Mouse (Mus musculus) kidney, postnatal 25 days (tissue): Measurements from ENCODE around the gene Ndrg4.

ENCODE experiments used
- DNase-seq, 2 experiments: peaks; one replicate each; pipeline ENCODE4 v3.0.0; 2021; ENCODE audit warnings: mixed read lengths in 2 of 2

The Ndrg4 gene

DNA sequence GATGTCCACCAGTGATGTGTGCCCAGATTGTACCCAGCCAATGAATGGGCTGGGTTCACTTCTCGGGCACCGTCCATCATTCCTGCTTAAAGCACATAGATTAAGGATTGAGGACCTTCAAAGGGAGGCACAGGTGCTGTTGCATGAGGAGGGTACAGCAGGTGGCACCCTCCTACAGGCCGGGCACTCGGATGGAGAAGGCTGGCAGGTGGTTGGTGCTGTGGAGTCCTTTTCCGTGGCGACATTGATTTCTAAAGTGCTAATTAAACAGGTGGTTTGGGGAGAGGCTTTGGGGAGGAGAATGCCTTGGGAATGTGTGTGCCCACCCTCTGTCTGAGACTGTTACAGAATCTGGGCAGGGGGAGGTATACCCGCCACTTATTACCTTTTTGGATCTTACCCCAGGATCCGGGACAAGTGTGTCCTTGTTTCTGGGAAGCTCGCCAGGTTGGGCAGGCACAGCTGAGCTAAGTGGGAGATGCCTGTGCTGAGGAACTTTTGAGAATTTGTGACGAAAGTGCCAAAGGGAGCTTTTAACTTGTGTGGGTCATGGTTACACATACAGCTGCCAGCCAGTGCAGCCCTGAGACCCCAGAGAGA, 11.4 kb downstream of the Ndrg4 start:
- DNase-seq = no peak

DNA sequence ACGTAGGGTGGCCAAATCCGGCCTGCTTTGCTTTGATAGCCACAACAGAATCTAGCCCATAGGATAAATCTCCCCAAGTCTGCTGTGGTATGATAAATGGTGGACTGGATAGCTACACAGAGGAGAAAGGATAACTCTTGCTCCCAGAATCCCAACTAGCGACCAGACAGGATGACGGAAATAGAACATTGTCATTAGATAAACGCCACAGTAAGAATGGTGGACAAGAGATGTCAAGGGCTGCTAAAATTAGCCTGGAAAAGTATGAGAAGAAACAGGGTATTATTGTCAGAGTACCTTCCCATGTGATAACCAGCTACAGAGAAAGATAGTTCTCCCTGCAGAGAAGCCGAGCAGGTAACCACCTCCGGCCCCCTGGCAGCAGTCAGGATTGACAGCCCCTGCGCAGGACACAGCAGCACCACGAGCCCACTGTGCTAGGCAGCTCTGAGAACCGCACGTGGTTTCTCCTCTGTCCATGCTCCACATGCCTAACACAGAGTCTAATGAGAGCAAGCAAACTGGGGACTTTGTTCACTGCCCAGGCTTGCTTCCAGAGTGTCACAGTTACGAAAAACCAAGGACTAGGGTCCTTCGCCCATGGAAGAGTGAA, 14.3 kb downstream of the Ndrg4 start:
- DNase-seq = no peak

DNA sequence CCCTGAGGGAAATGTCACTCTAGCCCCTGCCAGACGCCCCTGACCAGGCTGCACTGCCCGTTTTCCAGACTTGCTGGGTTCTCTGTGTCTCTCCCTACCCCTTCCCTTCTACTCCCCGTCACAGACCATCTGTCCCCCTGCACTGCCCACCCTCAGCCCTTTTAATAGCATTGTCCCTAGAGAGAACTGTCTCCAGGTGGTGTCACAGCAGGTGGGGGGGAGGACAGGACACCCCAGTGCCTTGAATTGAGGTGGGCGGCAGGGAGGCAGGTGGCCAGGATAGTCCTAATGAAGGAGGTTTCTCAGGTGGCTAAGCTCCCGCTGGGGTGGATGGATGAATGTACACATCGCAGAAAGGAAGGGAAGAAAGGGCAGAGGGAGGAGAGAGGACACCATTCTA, 17.9 kb downstream of the Ndrg4 start:
- DNase-seq = no peak

DNA sequence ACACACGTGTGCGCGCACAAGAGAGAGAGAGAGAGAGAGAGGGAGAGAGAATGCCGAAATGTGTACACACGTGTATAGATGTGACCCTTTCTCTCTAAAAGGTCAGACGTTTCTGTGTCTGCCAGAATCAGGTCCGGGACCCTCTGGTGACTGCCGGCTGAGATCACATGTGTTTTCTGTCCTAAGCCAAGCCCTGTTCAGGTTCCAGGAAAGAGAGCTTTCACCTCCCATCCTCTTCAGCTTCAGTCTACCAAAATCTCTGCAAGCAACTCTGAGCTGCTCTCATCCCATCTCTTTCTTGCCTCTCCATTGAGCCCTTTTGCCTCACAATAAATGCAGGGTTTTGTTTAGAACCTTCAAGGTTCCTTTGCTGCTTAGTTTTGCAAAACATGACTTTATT, 19.9 kb downstream of the Ndrg4 start:
- DNase-seq = no peak

DNA sequence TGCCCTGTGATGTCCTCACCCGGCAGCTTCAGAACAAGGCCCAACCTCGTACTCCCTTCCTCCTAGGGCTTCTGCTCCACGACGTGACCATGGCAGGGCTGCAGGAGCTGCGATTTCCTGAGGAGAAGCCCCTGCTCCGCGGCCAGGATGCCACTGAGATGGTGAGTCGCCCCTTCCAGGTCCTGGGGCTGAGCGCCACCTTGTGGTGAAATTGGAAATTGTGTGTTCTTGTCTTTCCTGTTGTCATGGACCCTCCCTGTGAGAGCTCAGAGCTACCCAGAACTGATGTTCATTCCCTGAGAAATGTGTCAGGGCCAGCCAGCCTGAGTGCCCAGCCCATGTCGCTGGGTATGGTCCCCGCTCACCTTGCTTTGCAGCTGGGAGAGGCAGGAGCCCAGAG, 20.3 kb downstream of the Ndrg4 start:
- peak; percentile 62 to 87 for DNase-seq

DNA sequence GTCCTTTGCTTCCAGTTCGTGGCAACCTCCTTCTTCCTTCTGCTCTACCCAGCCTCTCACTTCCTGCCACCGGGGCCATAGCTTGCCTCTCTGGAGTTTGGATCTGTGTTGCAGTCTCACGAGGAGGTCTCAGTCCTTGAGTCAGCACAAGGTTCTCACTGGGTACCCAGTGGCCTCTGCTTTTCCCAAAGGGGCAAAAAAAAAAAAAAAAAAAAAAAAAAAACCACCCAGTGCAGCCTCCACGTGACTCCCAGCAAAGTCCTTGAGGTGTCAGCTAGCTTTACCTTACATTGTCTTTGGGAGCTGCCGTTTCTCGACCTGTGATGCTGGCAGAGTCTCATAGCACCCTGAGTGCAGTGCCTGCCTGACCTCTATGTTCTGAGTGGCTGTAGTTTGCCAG, 21.4 kb downstream of the Ndrg4 start:
- DNase-seq = no peak

DNA sequence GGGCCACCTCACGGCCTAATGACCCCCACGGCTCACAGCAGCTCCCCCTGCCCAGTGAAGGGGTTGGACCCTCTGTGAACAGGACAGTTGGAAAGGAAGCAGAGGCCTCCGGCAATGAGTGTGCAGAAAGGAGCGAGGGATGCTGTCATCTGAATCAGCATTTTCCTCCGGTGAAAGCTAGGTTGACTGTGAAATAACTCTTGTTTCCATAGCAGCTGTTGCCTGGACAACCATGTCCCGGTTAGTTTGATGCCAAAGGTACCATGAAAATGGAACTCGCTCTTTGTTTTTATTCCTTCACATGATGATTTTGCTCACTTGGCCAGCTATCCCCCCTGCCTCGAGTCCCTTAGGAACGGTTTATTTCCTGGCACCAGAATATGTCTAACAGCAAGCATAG, 23.5 kb downstream of the Ndrg4 start:
- DNase-seq = no peak

DNA sequence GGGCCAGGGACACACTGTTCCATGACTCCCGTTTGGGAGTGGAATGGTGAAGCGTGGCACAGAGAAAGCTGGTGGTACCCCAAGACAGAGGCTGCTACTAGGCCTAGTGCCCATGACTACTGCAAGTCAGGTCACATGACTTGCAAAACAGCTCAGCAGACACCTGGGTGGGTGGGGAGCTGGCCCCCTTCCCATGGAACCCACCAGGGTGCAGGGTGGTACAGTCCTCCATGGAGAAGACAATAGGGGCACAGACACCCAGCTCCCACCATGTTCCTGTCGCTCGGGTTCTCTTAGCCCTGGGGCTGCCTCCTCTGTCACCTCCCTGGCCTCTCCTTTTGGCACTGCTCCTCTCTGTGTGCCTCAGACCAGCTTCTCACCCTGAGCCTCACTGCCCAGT, 25.0 kb downstream of the Ndrg4 start:
- DNase-seq = no peak

DNA sequence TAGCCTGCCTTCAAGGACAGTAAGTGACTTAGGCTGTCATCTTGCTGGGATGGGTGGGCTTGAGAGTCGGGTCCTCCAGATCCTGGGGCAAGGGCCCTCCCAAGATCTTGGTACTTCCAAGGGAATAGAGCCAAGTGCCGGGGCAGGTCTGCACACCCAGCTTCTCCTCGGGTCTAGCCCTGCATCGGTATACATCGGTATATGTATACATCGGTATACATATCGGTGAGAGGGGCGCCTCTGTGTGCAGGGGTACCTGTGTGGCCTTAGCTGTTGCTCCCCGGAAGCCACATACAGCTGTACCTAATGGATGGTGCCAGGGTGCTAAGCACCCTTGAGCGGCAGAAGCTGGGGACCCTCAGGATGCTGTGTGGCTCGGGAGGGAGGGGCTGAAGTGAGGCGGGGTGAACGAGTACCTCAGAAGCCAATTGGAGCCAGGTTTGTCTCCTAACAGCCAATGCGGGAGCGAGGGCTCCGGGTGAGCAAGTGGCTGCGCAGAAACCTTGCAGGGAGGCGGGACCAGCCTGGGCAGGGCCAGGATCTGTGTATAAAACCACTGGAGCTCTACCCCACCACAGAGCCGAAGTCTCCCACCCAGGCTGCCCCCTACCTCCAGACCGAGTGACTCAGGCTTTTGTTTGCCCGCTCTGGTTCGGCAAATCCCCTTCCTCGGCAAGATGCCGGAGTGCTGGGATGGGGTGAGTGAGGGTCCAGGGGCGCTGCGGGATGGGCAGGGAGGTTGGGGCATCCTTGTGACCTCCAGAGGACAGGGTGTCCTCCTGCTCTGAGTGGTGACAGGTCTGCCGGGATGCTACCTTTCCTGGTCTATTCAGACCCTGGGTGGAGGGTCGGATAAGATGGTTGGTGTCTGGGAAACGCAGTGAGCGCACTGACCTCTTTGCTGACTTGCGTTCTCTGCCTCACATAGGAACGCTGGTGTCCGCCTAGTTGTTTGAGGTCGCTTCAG, 26.0 kb downstream of the Ndrg4 start:
- DNase-seq = peak; percentile 72 to 91

DNA sequence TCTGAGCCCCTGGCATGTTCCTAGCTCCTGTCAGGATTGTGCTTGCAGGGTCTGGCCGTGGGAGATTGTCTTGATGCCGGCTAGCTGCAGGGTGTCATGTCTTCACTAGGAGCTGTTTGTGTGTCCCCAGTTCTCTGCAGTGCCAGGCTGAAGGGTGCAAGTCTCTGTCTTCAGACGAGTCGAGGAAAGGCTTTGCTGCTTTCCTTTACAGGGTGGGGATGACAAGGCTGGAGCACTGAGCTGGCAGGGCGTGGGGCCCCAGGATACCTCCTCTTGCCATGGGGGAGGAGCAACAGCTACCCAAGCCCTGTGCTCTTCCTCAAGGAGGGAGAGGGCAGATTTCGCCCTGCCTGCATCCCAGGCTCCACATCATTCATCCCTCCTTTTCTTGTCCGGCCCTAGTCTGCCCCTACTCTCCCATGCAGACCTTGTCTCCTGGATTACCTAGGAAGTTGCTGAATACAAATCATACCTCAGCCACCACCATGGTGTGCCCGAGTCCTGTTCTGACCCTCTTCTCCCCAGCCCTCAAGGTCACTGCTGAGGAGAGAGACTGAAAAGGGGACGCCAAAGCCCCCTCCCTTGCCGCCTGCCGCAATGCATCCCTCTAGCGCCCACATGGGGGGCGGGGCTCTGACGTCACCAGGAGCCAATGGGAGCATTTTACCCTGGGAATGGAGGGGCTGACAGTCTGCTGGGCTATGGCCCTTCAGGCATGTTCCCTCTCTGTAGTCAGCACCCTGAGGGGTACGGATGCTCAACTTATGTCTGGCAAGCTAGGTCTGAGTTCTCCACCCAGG, 26.9 kb downstream of the Ndrg4 start:
- DNase-seq = no peak

DNA sequence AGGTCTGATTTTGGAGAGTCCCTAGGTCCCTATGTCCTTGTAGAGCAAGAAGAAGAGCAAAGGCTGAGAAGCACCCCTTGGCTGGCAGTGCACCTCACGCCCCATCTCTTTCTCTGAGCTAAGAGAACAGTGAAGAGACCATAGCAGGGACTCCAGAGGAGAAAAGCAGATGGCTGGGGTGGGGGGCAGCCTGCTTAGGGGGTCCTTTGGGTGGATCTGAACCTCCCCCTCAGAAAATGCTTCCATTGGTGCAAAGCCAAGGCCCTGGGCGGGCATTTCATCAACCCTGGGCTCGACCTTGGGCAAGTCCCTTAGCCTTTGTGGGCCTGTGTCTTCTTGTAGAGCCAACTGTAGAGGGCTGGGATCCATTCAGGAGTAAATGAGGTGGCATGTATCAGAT, 27.8 kb downstream of the Ndrg4 start:
- DNase-seq = no peak

DNA sequence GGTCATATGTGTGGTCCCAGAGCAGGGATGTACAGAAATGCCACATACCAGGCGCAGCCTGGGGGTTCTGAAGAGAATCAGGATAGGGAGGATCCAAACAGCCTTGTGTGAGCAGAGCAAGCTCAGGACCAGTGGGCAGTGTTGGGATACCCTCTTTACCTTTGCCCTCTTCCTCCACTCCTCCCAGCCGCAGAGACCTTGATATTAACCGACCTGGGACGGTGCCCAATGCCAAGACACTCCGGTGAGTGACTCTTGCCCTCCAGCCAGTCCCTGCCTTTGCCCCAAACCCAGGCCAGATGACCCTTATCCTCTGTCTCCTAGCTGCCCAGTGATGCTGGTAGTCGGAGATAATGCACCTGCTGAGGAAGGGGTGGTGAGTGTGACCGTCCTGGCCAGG, 32.8 kb downstream of the Ndrg4 start:
- peak; percentile 69 to 78 for DNase-seq

DNA sequence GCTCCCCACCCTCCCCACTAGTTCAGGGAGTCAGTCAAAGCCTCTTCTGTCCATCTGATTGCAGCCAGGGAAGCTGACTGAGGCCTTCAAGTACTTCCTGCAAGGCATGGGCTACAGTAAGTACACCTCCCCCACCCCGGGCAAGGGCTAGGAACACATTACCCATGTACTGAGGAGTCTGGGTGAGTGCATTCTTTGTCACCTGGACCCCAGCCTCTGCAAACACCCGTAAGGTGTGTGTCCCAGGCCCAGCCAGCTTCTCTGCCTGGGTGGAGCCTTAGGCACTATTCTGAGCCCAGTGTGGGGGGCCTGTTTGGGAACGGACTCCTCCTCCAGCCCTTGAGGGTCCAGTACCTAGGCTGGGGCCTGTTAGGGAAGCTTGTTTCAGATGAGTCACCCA, 34.2 kb downstream of the Ndrg4 start:
- no peak for DNase-seq

DNA sequence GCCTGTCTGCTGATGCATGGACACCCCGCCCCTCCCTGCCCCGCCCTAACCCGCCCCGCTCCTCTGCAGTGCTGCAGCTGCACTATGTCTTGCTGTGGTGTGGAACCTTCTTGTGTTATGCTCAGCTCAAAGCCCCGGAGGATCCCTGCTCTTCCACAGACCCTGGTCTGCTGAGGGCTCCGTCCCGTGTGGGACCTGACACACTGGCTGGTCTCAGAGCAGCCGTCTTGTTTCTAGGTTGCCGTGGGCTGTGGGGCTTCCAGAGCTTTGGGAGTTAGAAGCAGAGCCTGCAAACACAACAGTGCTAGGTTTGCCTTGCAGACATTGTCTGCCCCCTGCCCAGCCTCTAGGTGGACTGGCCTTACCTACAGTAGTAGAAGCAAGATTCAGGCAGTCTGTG, 35.6 kb downstream of the Ndrg4 start:
- DNase-seq = no peak

DNA sequence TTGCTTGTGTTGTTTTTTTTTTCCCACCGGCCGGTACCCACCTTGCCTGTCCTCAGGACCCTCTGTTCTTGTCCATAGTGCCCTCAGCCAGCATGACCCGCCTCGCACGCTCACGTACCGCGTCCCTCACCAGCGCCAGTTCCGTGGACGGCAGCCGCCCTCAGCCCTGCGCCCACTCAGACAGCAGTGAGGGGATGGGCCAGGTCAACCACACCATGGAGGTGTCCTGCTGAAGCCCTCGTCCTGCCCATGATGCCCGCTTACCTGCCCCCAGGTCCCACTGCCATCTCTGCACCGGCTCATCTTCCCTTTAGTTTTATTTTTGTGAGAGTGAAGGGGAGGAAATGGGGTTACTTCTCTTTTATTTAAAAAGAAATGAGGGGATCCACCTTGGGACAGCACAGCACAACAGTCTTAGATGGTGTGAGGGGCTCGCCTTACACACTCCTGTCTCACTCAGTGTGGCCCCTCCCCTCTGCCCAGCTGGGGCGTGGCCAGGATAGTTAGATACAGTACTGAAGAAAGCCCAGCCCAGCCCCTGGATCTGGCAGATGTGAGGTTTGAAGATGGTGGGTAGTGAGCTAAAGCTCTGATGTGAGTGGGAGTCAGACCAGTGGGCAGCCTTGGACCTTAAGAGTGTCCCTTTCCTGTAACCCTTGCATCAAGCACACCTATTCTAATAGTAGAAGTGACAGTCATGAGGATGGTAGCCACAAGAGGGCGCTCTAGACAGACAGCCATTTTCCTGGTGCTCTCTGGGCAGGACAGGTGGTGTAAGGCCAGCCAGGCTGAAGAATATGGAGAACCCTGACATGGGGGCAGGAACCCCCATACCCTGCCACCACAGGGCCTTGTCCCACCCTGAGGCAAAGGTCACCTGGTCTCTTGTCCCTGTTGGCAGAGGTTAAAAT, 36.6 kb downstream of the Ndrg4 start:
- peak; percentile 75 to 85 for DNase-seq

DNA sequence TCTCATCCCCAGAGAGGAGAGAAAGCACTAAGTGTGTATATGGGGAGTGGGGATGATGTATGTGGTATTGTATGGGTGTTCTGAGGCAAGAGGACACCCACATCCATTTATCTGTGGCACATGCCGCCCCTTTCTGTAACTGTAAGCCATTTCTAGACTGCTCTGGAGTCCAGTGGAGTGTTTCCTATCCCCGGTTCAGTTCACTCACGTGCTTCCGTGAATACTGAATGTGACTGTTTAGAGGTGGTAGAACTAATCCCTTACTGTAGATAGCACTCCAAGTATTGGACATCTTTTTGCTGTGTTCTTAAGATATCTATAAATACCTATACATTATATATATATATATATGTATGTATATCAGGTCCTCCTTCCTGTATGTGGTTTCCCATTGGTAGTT, 37.6 kb downstream of the Ndrg4 start:
- no peak for DNase-seq

DNA sequence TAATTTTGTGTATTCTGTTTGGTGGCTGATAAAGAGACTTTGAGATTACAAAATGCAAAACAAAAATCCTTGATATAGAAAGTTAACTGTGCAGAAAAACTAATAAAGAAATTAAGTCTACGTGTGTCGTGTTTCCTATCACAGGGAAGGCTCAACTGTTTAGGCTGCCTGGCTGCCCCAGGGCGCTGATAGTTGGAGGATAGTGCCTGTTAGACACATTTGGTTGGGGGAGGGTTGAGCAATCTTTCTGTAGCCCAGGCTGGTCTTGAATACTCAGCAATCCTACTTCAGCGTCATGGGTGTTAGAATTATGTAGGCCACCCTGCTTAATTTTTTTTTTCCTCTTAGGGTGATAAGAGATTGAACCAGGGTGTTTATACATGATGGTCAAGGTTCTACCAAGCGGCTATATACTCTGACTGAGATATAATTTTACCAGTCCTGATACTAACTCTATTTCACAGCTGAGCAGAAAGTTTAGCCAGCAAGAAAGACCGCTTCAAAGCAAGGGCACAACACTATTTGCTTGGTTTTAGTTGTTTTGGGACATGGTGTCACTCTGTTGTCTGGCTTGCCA, 38.1 kb downstream of the Ndrg4 start:
- DNase-seq = no peak

DNA sequence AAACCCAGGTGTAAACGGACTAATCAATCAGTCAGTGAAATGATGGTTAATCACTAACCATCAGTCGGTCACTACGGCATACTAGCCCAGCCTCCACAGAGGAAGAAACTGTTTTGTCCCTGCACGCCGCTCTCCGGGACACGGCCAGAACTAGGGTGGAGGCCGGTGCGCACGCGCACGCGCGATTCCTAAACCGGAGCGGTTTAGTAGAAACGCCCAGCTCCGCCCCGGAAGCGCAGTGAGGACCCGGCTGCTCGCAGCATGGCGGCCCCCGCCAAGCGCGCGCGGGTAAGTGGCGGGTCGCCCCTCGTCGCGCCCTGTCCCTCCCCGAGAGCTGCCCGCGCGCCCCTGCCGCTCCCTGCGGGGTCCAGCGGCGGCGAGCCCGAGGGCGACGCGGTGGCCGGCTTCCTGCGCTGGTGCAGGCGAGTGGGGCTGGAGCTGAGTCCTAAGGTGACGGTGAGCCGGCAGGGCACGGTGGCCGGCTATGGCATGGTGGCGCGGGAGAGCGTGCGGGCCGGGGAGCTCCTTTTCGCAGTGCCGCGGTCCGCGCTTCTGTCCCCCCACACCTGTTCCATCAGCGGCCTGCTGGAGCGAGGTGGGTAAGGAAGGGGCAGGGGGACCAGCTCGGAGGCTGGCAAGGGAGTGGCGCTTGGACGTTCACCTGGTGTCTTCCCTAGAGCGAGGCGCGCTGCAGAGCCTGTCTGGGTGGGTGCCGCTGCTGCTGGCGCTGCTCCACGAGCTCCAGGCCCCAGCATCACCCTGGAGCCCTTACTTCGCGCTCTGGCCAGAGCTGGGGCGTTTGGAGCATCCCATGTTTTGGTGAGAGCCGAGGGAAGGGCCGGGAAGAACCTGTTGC, 39.1 kb downstream of the Ndrg4 start, which contains the start of gene Setd6:
TSS of gene Setd6 (plus strand) at position 206 of the 856 bp plus-strand sequence.
- peak; percentile 92 to 94 for DNase-seq

DNA sequence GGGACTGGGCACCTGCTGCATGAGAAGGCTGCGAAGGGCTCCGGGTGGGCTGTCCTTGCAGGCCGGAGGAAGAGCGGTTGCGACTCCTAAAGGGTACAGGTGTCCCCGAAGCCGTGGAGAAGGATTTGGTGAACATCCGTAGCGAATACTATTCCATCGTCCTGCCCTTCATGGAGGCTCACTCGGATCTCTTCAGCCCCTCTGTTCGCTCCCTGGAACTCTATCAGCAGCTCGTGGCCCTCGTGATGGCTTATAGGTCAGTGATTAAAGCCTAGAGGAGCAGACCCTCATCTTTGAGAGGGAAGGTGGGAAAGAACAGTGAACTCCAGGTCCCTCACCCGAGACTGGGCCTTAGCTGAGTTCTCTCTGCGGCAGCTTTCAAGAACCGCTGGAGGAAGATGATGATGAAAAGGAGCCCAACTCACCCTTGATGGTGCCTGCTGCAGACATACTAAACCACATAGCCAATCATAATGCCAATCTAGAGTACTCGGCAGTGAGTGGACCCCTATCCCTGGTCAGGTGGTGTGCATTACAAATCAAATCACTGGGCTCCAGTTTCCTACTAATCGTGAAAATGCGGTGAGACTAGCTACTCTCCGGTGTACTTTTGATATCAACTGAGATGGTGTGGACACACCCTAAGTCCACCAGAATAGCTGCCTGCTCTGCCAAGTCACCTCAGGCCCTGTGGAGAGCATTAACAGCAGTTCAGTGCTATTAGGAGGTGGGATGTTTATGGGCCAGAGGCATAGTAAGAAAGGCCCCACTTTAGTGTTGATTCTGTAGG, 40.0 kb downstream of the Ndrg4 start:
- no peak for DNase-seq

DNA sequence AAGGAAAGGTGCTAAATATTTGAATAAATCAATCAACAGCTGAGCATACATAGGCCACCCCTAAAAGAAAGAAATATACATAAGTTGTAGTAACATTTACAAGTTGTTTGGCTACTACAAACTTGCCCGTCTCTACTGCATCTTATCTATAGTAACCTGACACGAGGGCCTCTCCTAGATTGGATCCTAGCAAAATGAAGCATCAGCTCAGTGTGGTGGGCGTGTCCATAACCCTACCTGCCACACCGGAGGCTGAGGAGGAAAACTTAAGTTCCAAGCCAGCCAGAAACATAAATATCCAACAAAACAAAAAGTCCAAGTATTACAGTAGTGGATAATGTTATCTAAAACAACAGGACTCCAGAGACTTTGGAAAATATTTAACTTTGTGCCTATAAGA, 50.8 kb downstream of the Ndrg4 start:
- no peak for DNase-seq
